Mouse (Mus musculus) Patski (cell line): ENCODE measurements around the gene Elane. TPM values are rescaled to one million over a fixed set of nuclear protein-coding genes. Genes with fewer than 3 reads are reported as not detected.

Experiments
- ATAC-seq: fragments of 100-300 bp; one replicate; pipeline ENCODE4 v1.8.0; 2021
- CTCF ChIA-PET: fragments of 350-600 bp; sonication (Branson Sonifier 250); formaldehyde crosslinking; loops from one replicate; lab custom pipeline; 2022; ENCODE audit warnings: inconsistent platforms; lab: Charles Lee
- POLR2A ChIA-PET: fragments of 350-600 bp; sonication (Branson Sonifier 250); formaldehyde crosslinking; loops from one replicate; lab custom pipeline; 2022; ENCODE audit warnings: antibody characterized with exemption, inconsistent platforms; lab: Charles Lee
- DNase-seq: peaks from one replicate; pipeline ENCODE4 v3.0.0-alpha.2; 2011; ENCODE audit warnings: low read depth, low spot score
- H3K27me3 ChIP-seq: fragments of 371-371 bp; one replicate; pipeline ENCODE4 v1.5.1; 2021
- CTCF ChIP-seq: fragments of 100-300 bp; IDR thresholded peaks from one replicate; pipeline ENCODE4 v1.5.1; 2021
- in situ Hi-C: fragments of 300-500 bp; cut with MboI; formaldehyde crosslinking; loops from 3 replicates; pipeline ENCODE4 v1.11.1; 2018; ENCODE audit warnings: low pct_unique_long_range_greater_than_20kb, mixed read lengths
- polyA plus RNA-seq: library from polyadenylated mRNA; unstranded; gene quantifications from one replicate; pipeline ENCODE4 v1.2.3, GENCODE M21; 2021

Elane gene
- polyA plus RNA-seq, 1 experiment from 2014 or later: not detected

GRCm38 (mm10) chr10:79912412-79912811 is 26.4 kb downstream of the Elane start:
- ChIA-PET POLR2A (no interaction called here), CTCF (interaction anchor here (2.5 kb wide), 1 partner anchor 13 kb away, joined by 8 read pairs; no protein-coding TSS in a partner anchor)
- DNase-seq (no peak), ATAC-seq (no peak)
- H3K27me3 ChIP-seq: no peaks in the 10 kb centered on the region
- no peak for TF ChIP-seq CTCF
- in situ Hi-C loops: no loop called here

- DNase-seq (no peak), ATAC-seq (no peak)
- ChIA-PET POLR2A (interaction anchor here (0.7 to 1.3 kb wide), 2 partner anchors 11 to 60 kb away, joined by 3 to 8 read pairs; partner anchors contain the start of gene Ptbp1), CTCF (interaction anchor here (0.7 to 1.5 kb wide), 4 partner anchors 44 to 294 kb away, joined by 3 to 4 read pairs (median 3); no protein-coding TSS in a partner anchor)
- in situ Hi-C loops: no loop called here
- no peak for TF ChIP-seq CTCF
- no peaks in the 10 kb centered on the region for H3K27me3 ChIP-seq
Observed at GRCm38 (mm10) chr10:79914131-79914947, 28.3 kb downstream of the Elane start.

- ChIA-PET POLR2A (interaction anchor here (1.3 kb wide), 1 partner anchor 61 kb away, joined by 8 read pairs; the partner anchor contains the start of gene Ptbp1), CTCF (interaction anchor here (1.4 to 1.5 kb wide), 2 partner anchors 43 to 80 kb away, joined by 3 to 4 read pairs; no protein-coding TSS in a partner anchor)
- DNase-seq (no peak), ATAC-seq (no peak)
- no peak for TF ChIP-seq CTCF
- no peaks in the 10 kb centered on the region for H3K27me3 ChIP-seq
- in situ Hi-C loops: no loop called here
Observed at GRCm38 (mm10) chr10:79914948-79915596, 29.0 kb downstream of the Elane start.

GRCm38 (mm10) chr10:79916081-79916480 is 30.0 kb downstream of the Elane start:
- H3K27me3 ChIP-seq: no peaks in the 10 kb centered on the region
- no peak for TF ChIP-seq CTCF
- ChIA-PET POLR2A (interaction anchor here (1.1 kb wide), 1 partner anchor 12 kb away, joined by 3 read pairs; no protein-coding TSS in a partner anchor), CTCF (interaction anchor here (1.5 kb wide), 1 partner anchor 42 kb away, joined by 3 read pairs; no protein-coding TSS in a partner anchor)
- no peak for DNase-seq
- in situ Hi-C loops: no loop called here
- no peak for ATAC-seq

GRCm38 (mm10) chr10:79916808-79917531 is 30.9 kb downstream of the Elane start, which contains the start of gene Kiss1r:
Gene Kiss1r (plus strand): TSS chr10:79916971.
- ATAC-seq (peak; percentile 76), DNase-seq (no peak)
- ChIA-PET CTCF (interaction anchor here (1.6 kb wide), 1 partner anchor 82 kb away, joined by 4 read pairs; no protein-coding TSS in a partner anchor), POLR2A (interaction anchor here (1.0 to 1.1 kb wide), 2 partner anchors 11 to 92 kb away, joined by 3 read pairs; no protein-coding TSS in a partner anchor)
- no peak for TF ChIP-seq CTCF
- no peaks in the 10 kb centered on the region for H3K27me3 ChIP-seq
- in situ Hi-C loops: no loop called here

GRCm38 (mm10) chr10:79917532-79918100 is 31.6 kb downstream of the Elane start:
- POLR2A ChIA-PET: no interaction called here
- in situ Hi-C loops: no loop called here
- CTCF ChIA-PET: interaction anchor here (1.6 kb wide), 1 partner anchor 82 kb away, joined by 4 read pairs; no protein-coding TSS in a partner anchor
- no peak for TF ChIP-seq CTCF
- H3K27me3 ChIP-seq: no peaks in the 10 kb centered on the region
- ATAC-seq (no peak), DNase-seq (no peak)

GRCm38 (mm10) chr10:79918231-79919078 is 32.4 kb downstream of the Elane start:
- no peak for TF ChIP-seq CTCF
- CTCF ChIA-PET: no interaction called here
- ATAC-seq (no peak), DNase-seq (no peak)
- POLR2A ChIA-PET: no interaction called here
- no peaks in the 10 kb centered on the region for H3K27me3 ChIP-seq
- in situ Hi-C loops: no loop called here

GRCm38 (mm10) chr10:79919251-79919849 is 33.3 kb downstream of the Elane start:
- in situ Hi-C loops: no loop called here
- TF ChIP-seq CTCF: no peak
- no peaks in the 10 kb centered on the region for H3K27me3 ChIP-seq
- ATAC-seq (no peak), DNase-seq (no peak)
- CTCF ChIA-PET: no interaction called here
- POLR2A ChIA-PET: no interaction called here
